Mouse (Mus musculus) myocyte (in vitro differentiated cells): ENCODE measurements at regions not wholly inside any gene's neighbourhood (a gene's known extent, or its start where the extent isn't known, plus 50 kb on each side); places are given as distances from the start of the nearest gene placed in this dataset.

Source experiments
- MAX ChIP-seq: IDR thresholded peaks from one replicate; pipeline ENCODE4 v1.6.1; 2011; ENCODE audit warnings: low read depth, mild to moderate bottlenecking, control low read depth
- POLR2A ChIP-seq: IDR thresholded peaks from one replicate; pipeline ENCODE4 v1.6.1; 2011; ENCODE audit warnings: low read depth, mild to moderate bottlenecking, control low read depth, moderate library complexity; ENCODE audit not compliant: insufficient read length
- TCF12 ChIP-seq: IDR thresholded peaks from one replicate; pipeline ENCODE4 v1.6.1; 2011; ENCODE audit warnings: mild to moderate bottlenecking, control low read depth; ENCODE audit not compliant: poor library complexity, insufficient read depth, severe bottlenecking

- TF ChIP-seq MAX (no peak), POLR2A (no peak), TCF12 (no peak)
These were observed 154.7 kb upstream of the Kcnj16 start for GRCm38 (mm10) chr11:110813137-110813536.
